Mouse (Mus musculus) hindbrain, embryonic 10.5 days (tissue): ENCODE measurements around the gene Gm45837. TPM values are rescaled to one million over a fixed set of nuclear protein-coding genes. Genes with fewer than 3 reads are reported as not detected.

ENCODE experiments used
- DNase-seq: peaks from one replicate; pipeline ENCODE4 v3.0.0-alpha.2; 2017; ENCODE audit warnings: low spot score
- H3K27ac ChIP-seq: fragments of 300-500 bp; sonication (generic); 2 replicates; pipeline ENCODE4 v1.5.1; 2016; ENCODE audit warnings: mild to moderate bottlenecking, moderate library complexity
- H3K27me3 ChIP-seq: fragments of 300-500 bp; sonication (generic); 2 replicates; pipeline ENCODE4 v1.6.1; 2016; ENCODE audit warnings: mild to moderate bottlenecking; ENCODE audit not compliant: poor library complexity, insufficient read depth, severe bottlenecking
- H3K36me3 ChIP-seq: fragments of 300-500 bp; sonication (generic); 2 replicates; pipeline ENCODE4 v1.6.1; 2016; ENCODE audit warnings: mild to moderate bottlenecking, moderate library complexity
- H3K4me1 ChIP-seq: fragments of 300-500 bp; sonication (generic); replicated peaks from 2 replicates; pipeline ENCODE4 v1.6.1; 2016; ENCODE audit warnings: mild to moderate bottlenecking
- H3K4me3 ChIP-seq: fragments of 300-500 bp; sonication (generic); 2 replicates; pipeline ENCODE4 v1.5.1; 2016; ENCODE audit warnings: mild to moderate bottlenecking, moderate library complexity
- H3K9me3 ChIP-seq: fragments of 300-500 bp; sonication (generic); 2 replicates; pipeline ENCODE4 v1.6.1; 2016; ENCODE audit warnings: mild to moderate bottlenecking, moderate library complexity
- WGBS: fragments of 180-500 bp; shearing (Covaris S2); methylation state at CpG from one replicate; pipeline ENCODE4 v1.1.7; 2016; 5-methylcytosine and 5-hydroxymethylcytosine counted together
- polyA plus RNA-seq: library from polyadenylated mRNA; unstranded; fragments of >200 nt; fragmentation: Nextera tagmentation; extraction: Ambion mirVana; gene quantifications from 2 replicates; pipeline ENCODE4 v1.2.1, GENCODE M21; 2016

The Gm45837 gene
- polyA plus RNA-seq: 0.82 and 1.3 TPM in 2 replicates

DNA sequence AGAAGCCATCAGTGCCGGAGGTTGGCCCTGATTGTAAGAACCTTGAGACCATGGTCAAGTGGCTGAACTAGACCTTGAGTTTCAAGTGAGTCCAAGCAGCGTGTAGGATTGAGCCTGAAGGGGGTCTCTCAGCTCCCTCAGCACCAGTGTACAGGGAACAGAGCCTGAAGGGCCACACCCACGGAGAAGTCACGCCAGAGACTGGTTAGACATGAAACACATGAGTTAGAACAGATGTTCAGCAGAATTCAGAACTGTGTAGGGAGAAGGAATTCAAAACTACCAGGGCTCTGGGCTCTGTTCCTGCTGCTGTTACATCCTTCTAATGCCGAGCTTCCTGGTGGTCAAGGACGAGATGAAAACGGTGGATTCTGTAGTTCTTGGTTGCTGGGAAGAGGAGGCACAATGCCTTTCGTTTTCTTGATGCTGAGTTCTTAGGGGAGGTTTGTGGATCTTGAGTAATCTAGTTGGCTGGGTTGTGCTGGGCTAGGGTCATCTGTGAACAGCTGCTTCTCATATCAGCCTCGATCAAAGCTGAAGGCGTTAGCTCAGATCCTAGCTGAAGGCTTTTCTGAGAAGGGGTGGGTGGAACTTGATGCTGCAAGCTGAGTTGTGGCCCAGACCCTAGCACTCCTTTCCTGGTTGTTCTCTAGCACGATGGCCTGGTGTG lies at the start of gene Gm45837:
Gene Gm45837 (plus strand): TSS at position 620 of the 670 bp plus-strand sequence.
- Histone ChIP-seq H3K27ac (no peak within 1 kb of the TSS), H3K4me3 (no peak within 1 kb of the TSS), H3K4me1 (peaks cover 27% of the 10 kb centered on the region), H3K36me3 (0 out of 2 replicates have a peak, but pooled peaks cover 3% of the 10 kb centered on the region), H3K9me3 (no peaks in the 10 kb centered on the region), H3K27me3 (peaks cover 12% of the 10 kb centered on the region)
- no peak for DNase-seq
- 81% methylated on average over 11 of the region's 11 CpGs for WGBS

DNA sequence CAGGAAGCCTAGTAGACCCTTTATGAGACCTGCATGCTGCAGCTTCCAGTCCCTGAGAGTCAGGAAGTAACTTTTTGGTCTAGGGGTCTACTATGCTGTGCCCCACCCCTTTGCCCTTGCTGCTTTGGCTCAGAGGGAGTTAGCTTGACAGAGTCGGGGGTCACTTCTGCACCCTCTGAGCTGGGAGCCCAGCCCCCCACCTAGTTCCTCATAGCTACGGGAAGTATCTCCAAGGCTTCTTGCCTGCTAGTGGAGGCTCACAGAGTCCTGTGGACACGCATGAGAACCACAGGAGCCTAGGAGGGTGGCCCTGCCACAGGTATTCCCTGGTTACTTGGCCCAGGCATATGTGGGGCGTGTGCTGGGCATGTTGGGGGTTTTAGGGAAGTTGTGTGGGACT lies 49.7 kb upstream of the Gm45837 start:
- Histone ChIP-seq H3K27ac (0 out of 2 replicates have a peak overlapping the region, but pooled peaks have one; percentile 3), H3K4me3 (no peak overlapping the region), H3K9me3 (no peaks in the 10 kb centered on the region), H3K27me3 (no peaks in the 10 kb centered on the region; the same call in 1 of the 2 replicates), H3K4me1 (peaks cover 24% of the 10 kb centered on the region), H3K36me3 (no peaks in the 10 kb centered on the region)
- DNase-seq: no peak
- WGBS: 83% methylated on average over 4 of the region's 4 CpGs

DNA sequence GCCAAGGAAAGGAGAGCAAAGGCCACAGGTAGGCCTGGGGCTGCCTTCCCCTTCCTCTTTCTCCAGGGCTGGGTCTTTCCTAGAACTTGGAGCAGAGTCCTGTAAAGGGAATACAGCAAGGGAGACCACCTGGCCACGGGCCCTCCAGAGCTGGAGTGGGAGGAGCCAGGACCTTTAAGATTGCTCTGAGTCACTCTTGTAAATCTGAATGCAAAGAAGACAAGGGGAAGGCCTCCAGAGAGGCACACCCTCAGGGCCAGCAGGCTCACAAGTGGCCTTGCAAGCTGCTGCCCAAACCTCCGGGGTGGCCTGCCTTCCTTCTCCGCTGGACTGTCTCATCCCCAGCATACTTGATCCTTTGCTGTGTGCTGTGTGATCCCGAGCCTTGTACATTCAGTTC lies 48.9 kb upstream of the Gm45837 start:
- whole genome bisulfite sequencing: 72% methylated on average over 4 of the region's 4 CpGs
- H3K27me3 ChIP-seq: no peaks in the 10 kb centered on the region; the same call in 1 of the 2 replicates
- no peaks in the 10 kb centered on the region for H3K9me3 ChIP-seq

DNA sequence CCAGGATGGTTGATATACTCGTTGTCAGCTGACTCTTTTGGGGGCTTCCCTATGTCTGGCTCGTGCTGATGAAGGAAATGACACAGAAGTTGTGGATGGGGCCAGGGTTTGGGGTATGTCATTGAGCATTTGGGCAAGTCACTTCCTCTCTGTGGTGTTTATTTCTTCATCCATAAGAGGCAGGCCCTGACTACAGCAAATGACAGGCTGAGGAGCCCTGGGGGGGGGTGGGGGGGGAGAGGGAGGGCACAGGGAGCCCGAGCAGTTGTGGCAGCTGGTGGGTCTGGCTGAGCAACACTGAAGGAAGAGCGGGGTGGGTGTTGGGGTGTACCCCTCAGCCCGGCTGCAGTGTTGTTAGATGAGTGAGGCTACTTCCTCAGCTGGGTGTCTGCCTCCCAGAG lies 47.9 kb upstream of the Gm45837 start:
- Histone ChIP-seq H3K36me3 (no peaks in the 10 kb centered on the region), H3K27ac (no peak overlapping the region), H3K4me1 (peaks cover 9% of the 10 kb centered on the region; the same call in 1 of the 2 replicates), H3K9me3 (no peaks in the 10 kb centered on the region), H3K4me3 (no peak overlapping the region), H3K27me3 (no peaks in the 10 kb centered on the region)
- no peak for DNase-seq
- 74% methylated on average over 5 of the region's 5 CpGs for WGBS

More for the DNA sequence above, 48.9 kb upstream of the Gm45837 start:
- 0 out of 2 replicates have a peak overlapping the region, but pooled peaks have one; percentile 3 for H3K27ac ChIP-seq
- peaks cover 17% of the 10 kb centered on the region for H3K4me1 ChIP-seq
- H3K4me3 ChIP-seq: no peak overlapping the region
- DNase-seq: no peak
- no peaks in the 10 kb centered on the region for H3K36me3 ChIP-seq

DNA sequence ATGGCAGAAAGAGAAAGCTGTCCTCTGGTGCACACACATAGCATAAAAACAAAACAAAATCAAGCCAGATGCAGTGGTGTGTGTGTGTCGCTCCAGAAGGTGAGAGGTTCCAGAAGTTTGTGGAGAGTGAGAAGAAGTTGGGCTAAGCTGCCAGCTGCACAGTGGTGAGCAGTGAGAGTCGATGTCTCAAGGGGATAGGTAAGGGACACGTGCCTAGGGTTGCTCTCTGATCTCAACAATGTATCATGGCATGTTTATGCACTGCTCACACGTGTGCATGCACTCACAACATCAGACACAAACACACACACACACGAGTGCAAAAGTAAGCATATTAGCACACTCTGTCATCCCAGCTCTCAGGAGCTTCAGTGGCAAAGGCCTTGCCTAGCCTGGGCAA lies 46.8 kb upstream of the Gm45837 start:
- Histone ChIP-seq H3K9me3 (no peaks in the 10 kb centered on the region), H3K27ac (no peak overlapping the region), H3K36me3 (no peaks in the 10 kb centered on the region), H3K27me3 (no peaks in the 10 kb centered on the region), H3K4me3 (no peak overlapping the region), H3K4me1 (peaks cover 9% of the 10 kb centered on the region; the same call in 1 of the 2 replicates)
- no peak for DNase-seq
- 84% methylated on average over 5 of the region's 5 CpGs for WGBS

DNA sequence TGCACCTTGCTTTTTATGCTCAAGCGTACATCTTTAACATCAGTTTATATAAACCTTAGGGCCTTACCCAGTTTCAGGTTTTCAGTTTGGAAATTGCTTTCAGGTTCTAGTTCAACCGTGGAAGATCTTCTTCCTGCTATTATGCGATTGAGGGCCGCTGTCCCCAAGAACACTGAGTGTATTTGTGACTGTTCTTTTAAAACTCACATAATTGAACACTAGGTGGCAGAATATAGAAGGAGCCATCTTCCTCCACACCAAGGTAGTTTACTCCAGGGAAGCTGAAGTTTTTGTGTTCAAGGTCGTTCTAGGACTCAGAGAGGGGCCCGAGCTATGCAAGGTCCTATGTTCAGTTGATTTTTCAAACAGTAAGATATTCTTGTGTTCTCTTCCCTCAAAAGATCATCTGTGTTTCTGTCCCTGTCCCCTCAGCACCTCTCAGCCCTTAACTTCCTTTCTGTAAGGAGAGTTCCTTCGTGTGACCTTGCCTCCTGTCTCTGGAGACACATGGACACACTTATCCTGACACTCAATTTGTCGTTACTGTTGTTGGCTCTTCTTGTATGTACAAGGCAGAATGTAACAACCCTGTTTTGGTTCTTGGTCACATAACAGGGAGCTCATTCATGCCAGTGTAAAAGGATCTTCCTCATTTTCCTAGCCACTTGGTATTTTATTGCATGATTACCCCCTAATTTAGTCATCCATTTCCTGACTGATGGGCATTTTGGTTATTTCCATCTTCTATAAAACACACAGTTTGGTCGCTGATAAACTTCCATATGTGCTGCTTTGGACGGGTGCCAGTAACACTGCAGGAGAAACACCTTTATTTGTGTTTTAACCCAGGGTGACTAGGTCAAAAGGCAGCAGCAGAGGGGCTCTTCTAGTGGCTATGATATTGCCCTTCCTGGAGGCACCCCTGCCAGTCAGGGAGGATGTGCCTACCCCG lies 42.5 kb upstream of the Gm45837 start:
- H3K9me3 ChIP-seq: no peaks in the 10 kb centered on the region
- peaks cover 9% of the 10 kb centered on the region; the same call in 1 of the 2 replicates for H3K4me1 ChIP-seq
- no peak for DNase-seq
- WGBS: 70% methylated on average over 11 of the region's 11 CpGs
- peaks cover 4% of the 10 kb centered on the region; the same call in 1 of the 2 replicates for H3K27me3 ChIP-seq
- no peaks in the 10 kb centered on the region for H3K36me3 ChIP-seq
- no peak overlapping the region for H3K27ac ChIP-seq
- no peak overlapping the region for H3K4me3 ChIP-seq

DNA sequence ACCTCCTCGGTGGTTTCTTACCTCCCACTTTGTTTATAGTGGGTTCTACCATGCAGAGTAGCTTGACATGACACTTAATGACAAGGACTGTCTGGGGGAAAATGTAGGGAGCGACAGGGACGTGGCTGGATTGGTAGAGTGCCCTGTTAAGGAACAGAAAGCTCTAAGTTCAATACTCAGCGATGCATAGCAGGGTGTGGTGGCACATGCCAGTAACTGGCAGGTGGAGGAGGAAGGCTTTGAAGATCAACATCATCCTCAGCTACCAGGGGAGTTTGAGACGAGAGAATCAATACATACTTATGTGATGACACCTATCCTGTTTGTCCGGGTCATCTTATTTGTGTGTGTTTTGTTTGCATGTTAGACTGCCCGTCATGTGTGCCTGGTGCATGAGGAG lies 41.0 kb upstream of the Gm45837 start:
- Histone ChIP-seq H3K9me3 (no peaks in the 10 kb centered on the region), H3K36me3 (no peaks in the 10 kb centered on the region), H3K4me3 (no peak overlapping the region), H3K4me1 (0 out of 2 replicates have a peak, but pooled peaks cover 3% of the 10 kb centered on the region), H3K27me3 (peaks cover 5% of the 10 kb centered on the region; the same call in 1 of the 2 replicates), H3K27ac (no peak overlapping the region)
- 74% methylated on average over 7 of the region's 7 CpGs for WGBS
- no peak for DNase-seq

DNA sequence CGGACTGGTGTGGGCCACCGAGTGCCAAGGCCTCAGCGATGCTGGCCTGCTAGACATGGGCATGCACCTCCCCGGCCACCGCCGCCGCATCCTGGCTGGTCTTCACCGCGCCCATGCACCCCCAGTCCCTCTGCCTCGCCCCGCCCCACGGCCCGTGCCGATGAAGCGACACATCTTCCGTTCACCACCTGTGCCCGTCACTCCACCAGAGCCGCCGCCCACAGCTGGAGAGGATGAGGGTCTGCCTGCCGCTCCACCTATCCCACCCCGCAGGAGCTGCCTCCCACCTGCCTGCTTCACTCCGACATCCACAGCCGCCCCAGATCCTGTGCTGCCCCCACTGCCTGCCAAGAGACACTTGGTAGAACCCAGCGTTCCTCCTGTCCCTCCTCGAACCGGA lies 37.6 kb upstream of the Gm45837 start:
- WGBS: 86% methylated on average over 26 of the region's 26 CpGs
- no peak overlapping the region for H3K4me3 ChIP-seq
- peaks cover 12% of the 10 kb centered on the region for H3K4me1 ChIP-seq
- no peak for DNase-seq
- peaks cover 5% of the 10 kb centered on the region; the same call in 1 of the 2 replicates for H3K27me3 ChIP-seq
- H3K36me3 ChIP-seq: no peaks in the 10 kb centered on the region
- no peaks in the 10 kb centered on the region for H3K9me3 ChIP-seq
- H3K27ac ChIP-seq: 0 out of 2 replicates have a peak overlapping the region, but pooled peaks have one; percentile 29

DNA sequence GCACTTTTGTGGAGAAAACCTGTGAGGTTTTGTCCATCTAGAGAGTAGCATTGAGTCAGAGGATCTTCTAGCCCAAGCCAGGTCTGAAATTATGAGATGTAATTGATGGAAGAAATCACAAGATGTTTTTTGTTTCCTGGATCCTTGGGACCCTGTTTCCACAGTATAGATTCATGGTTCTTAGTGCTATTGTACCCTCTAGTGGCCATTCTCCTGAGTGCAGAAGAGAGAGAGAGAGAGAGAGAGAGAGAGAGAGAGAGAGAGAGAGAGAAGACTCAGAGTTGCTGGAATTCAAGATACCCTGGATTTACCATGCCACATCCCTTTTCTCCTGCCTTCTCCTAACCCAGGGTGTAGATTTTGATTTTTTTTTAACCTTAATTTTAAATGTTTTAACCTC lies 36.5 kb upstream of the Gm45837 start:
- H3K4me3 ChIP-seq: no peak overlapping the region
- H3K36me3 ChIP-seq: no peaks in the 10 kb centered on the region
- peaks cover 19% of the 10 kb centered on the region for H3K4me1 ChIP-seq
- H3K9me3 ChIP-seq: no peaks in the 10 kb centered on the region
- H3K27me3 ChIP-seq: peaks cover 5% of the 10 kb centered on the region; the same call in 1 of the 2 replicates
- H3K27ac ChIP-seq: no peak overlapping the region
- DNase-seq: no peak

DNA sequence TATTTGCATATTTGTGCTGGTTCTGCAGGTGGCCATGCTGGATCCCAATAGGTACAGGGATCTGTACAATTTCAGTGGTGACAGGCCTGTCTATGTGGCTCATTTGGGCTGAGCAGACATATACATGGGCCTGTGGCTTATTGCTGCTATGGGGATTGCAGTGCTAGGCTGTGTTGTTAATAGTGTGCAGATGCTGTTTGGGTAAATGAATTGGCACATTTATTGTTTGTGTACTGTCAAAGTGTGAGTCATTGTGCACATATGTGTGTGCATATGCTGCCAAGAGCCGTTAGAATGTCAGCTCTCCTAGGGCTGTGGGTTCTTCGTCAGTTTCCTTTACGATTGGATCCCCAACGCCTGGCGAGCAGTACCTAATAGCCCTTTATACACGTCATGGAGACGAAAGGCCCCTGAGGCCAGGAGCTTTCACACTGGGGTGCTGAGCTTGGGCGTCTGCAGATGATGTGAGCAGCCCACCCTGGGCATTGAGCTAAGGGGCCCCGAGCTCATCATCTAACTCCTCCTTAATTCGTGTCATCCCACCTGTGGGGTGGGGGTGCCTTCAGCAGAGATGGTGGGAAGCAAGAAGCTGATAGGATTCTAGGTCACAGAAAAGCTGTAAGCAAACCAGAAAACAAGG lies 33.9 kb upstream of the Gm45837 start:
- WGBS: 84% methylated on average over 10 of the region's 10 CpGs
- Histone ChIP-seq H3K4me3 (no peak overlapping the region), H3K9me3 (no peaks in the 10 kb centered on the region), H3K27me3 (peaks cover 5% of the 10 kb centered on the region; the same call in 1 of the 2 replicates), H3K36me3 (no peaks in the 10 kb centered on the region), H3K4me1 (peaks cover 26% of the 10 kb centered on the region), H3K27ac (no peak overlapping the region)
- no peak for DNase-seq

DNA sequence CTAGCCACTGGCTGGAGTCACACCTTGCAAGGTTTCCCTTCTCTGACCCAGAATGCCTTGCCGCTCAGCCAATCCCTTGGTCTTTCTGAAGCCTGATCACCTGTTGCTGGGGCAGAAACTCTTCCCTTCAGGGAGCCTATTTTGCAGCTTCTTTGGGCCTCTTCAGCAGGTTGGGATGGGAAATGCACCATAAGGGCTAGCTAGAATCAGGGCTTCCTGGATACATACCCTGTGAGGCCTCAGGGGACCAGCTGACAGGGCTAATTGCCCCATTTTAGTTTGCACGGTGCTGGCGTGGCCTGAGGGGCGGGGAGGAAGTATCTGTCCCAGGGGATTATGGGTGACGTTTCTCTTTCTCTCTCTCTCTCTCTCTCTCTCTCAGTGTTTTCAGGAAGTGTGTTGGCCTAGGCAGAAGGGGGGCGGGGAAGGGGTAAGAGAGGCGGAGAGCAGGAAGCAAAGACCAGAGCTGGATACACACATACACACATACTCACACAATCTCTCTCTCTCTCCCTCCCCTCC lies 32.9 kb upstream of the Gm45837 start:
- H3K36me3 ChIP-seq: no peaks in the 10 kb centered on the region
- no peak overlapping the region for H3K4me3 ChIP-seq
- peaks cover 5% of the 10 kb centered on the region; the same call in 1 of the 2 replicates for H3K27me3 ChIP-seq
- H3K4me1 ChIP-seq: peaks cover 26% of the 10 kb centered on the region
- peak overlapping the region; percentile 68 for H3K27ac ChIP-seq
- WGBS: 42% methylated on average over 7 of the region's 7 CpGs
- no peaks in the 10 kb centered on the region for H3K9me3 ChIP-seq
- peak; percentile 22 for DNase-seq

DNA sequence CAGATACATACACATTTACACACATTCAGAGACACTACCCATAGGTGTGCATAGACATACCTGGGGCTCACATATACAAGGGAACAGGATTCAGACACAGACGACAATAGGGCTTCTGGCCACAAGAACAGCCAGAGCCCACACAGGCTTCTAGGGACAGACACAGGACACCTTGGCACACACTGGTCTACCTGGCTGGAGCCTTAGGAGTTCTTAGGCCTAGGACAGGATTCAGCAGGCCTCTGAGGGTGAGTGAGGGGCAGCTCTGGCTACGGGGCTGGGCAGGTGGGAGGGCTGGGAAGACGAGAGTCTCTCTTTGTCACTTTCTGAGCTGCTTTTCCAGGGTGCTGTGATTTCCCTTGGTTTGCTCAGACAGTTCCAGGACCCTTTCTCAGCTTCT lies 32.4 kb upstream of the Gm45837 start:
- Histone ChIP-seq H3K4me3 (no peak overlapping the region), H3K4me1 (peaks cover 26% of the 10 kb centered on the region), H3K27ac (peak overlapping the region; percentile 68), H3K36me3 (no peaks in the 10 kb centered on the region), H3K9me3 (no peaks in the 10 kb centered on the region), H3K27me3 (0 out of 2 replicates have a peak, but pooled peaks cover under 1% of the 10 kb centered on the region)
- WGBS: 60% methylated on average over 3 of the region's 3 CpGs
- no peak for DNase-seq
